Mouse (Mus musculus) adrenal gland, postnatal 0 days (tissue): ENCODE measurements around the gene Nos3. TPM values are rescaled to one million over a fixed set of nuclear protein-coding genes. Genes with fewer than 3 reads are reported as not detected.

ENCODE experiments used
- polyA plus RNA-seq: library from polyadenylated mRNA; unstranded; fragments of >200 nt; fragmentation: Nextera tagmentation; extraction: Ambion mirVana; gene quantifications from 2 replicates; pipeline ENCODE4 v1.2.1, GENCODE M21; 2015

The Nos3 gene
- polyA plus RNA-seq: 2.4 and 3.8 TPM in 2 replicates

DNA sequence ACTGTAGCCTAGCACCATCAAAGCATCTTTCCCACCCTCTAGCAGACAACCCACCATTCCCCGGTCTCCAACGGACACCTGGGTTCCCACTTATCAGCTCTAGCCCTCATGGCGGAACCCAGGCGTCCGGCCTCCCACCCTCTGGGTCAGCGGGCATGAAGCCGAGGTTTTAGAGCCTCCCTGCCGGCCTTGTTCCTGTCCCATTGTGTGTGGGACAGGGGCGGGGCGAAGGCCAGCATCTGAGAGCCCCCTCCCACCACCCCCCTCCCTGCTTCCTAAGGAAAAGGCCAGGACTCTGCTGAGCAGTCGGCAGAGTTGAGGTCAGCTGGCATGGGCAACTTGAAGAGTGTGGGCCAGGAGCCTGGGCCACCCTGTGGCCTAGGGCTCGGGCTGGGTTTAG is at the start of gene Nos3:
Gene Nos3 (plus strand): TSS at position 303 of the 400 bp plus-strand sequence.

DNA sequence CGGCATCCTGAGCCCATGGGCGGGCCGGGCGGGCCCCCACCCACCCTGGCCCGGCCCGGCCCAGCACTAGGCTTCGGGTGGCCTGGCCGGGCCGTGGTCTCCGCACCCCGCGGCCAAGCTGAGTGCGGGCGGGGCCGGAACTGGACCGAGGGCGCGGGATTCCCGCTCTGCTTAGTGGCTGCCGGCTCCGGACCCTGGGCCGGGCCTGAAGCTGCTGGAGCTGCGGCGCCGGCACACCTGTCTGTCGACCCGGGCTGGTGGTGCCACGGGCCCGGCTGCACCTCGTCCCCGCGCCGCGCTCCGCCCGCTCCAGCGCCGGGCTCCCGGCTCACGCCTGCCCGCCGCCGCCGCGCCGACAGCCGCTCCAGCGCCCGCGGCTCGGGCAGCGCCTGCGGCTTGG is 13.3 kb upstream of the Nos3 start, which contains the start of gene Kcnh2:
Gene Kcnh2 (minus strand): TSS at position 327 of the 400 bp plus-strand sequence.

DNA sequence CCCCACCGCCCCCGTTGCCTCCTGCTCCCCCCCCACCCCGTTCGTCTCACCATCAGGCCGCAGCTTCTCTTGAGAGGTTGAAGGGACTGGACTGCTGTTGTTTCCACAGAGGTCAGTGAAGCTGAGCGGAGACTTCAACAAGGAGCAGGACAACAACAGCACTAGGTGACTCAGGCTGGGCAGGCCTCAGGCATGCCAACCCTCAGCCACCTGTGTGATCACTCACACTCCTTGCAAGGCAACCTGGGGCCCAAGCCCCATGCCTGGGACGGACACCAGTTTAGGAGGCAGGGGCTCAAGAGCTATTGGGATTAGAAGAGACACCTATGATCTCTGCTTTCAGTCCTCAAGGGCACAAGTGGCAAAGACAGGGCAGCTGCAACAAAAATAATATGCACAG is 27.3 kb downstream of the Nos3 start, which contains the start of gene Atg9b:
Gene Atg9b (minus strand): TSS at position 280 of the 400 bp plus-strand sequence.

DNA sequence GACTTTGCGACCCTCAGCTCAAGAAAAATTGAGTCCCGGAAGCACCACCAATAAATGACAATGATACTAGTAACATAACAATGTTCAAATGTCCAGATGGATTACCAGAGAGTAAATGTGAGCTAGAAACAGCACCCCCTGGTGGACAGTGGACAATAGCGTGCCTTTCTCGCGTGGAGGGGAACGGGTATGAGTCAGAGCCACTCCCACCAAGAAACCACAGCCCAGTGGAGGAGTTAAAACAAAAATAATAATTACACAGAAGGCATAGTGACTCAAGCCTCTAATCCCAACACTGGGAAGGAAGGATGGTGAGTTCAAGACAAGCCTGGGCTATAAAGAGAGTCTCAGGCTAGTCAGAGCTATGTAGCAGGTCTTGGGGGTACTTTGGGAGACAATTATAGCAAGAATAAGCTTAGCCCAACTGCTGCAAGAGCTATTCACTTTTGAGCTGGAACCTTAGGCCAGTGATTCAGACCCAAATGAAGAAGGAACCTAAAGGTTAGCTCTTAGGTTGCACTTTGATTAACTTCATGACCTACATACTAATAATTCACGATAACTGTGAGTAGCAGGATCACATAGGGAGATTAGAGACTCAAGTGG is 28.9 kb downstream of the Nos3 start, which contains the start of gene Abcb8:
Gene Abcb8 (plus strand): TSS at position 272 of the 606 bp plus-strand sequence.

DNA sequence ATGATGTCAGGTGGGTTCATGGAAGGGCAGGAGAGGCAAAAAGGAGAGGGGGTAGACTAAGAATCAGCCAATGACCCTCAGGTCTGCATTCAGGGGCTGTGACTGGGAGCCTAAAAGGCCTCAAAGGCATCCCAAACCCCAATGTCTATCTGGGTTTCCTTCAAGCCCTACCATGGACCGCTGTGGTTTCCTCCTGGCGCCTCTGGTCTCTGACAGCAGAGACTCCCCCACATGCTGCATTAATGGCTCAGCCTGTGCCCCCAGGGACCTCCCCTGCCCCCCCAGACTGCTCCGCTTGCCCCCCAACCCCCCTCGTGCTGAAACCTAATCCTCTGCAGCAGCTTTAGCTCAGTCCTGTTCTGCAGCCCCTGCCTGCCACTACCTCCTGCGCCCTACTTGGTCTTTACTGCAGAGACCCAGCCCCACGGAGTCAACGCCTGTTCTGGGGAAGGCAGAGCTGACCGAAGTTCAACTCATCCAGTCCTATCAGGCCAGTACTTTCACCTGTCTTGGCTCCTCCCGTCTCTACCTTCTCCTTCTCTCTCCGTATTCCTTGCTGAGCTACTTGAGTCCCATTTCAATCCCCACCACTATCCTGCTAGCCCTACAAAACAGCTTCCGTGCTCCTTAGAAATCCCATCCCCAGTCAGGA is 48.6 kb downstream of the Nos3 start, which contains the start of gene Asic3:
Gene Asic3 (plus strand): TSS at position 351 of the 652 bp plus-strand sequence.

DNA sequence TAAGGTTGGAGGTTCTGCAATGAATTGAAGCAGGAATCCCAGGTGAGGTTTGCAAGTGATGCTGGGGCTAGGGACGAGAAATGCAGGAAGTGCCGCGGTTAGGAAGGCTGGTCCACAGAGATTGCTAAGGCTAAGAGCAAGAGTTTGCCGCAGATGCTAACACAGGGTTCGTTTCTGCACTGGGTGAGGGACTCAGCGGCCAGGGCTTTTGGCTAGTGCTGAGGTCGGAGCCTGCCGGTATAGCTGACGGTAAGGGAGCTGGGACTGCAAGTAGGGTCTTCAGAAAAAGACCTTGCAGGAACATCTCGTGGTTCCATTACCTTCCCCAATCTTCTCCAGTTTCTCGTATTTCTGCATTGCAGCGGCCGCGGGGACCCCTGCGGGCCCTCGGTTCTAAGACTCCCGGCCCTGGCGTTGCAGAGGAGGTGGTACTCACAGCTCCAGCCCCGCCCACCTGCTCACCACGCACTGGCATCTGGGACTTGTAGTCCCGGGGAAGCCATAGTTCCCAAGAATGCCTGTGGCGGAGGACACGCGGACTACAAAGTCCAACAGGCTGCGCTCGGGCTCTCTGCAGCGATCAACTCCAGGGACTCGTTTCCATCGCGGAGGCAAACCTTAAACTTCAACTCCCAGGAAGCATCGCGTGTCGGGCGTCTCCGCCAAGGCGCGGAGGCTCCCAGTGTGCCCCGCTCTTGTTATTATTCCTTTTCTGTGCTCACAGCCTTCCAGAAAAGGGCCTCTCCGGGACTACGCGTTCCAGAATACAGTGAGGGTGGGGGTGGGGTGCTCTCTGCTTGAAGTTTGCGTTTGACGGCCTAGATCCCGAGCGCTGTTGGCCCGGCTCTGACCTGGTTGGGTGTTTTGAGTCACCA is 58.8 kb downstream of the Nos3 start, which contains the start of the genes Cdk5 and Slc4a2:
Gene Cdk5 (minus strand): TSS at position 402 of the 875 bp plus-strand sequence.
Gene Slc4a2 (plus strand): TSS at position 709 of the 875 bp plus-strand sequence.

Other genes with a start within 250 kb of the Nos3 start
- gene Nupl2, start 199.8 kb upstream of the Nos3 start, polyA plus RNA-seq: 6.3 and 11.9 TPM in 2 replicates
- gene Kcnh2, start 13.2 kb upstream of the Nos3 start, polyA plus RNA-seq: 7.7 and 11.6 TPM in 2 replicates
- gene Atg9b, start 27.3 kb downstream of the Nos3 start, polyA plus RNA-seq: 0.52 and 0.80 TPM in 2 replicates
- 23.5 and 43.7 TPM in 2 replicates for gene Abcb8, start 28.9 kb downstream of the Nos3 start, polyA plus RNA-seq
- 0.18 TPM in 1 of 2 replicates, not detected in the other for gene Asic3, start 48.6 kb downstream of the Nos3 start, polyA plus RNA-seq
- gene Cdk5, start 58.7 kb downstream of the Nos3 start, polyA plus RNA-seq: 45.8 and 46.7 TPM in 2 replicates
- gene Slc4a2, start 59.0 kb downstream of the Nos3 start, polyA plus RNA-seq: 12.8 and 17.3 TPM in 2 replicates
- 61.0 and 77.2 TPM in 2 replicates for gene Fastk, start 80.5 kb downstream of the Nos3 start, polyA plus RNA-seq
- 16.0 and 18.8 TPM in 2 replicates for gene Tmub1, start 83.0 kb downstream of the Nos3 start, polyA plus RNA-seq
- 32.3 TPM in 2 replicates for gene Agap3, start 87.4 kb downstream of the Nos3 start, polyA plus RNA-seq
- gene Gbx1, start 162.4 kb downstream of the Nos3 start, polyA plus RNA-seq: 0.05 TPM in 1 of 2 replicates, not detected in the other
- gene Asb10, start 176.2 kb downstream of the Nos3 start, polyA plus RNA-seq: 0.47 and 1.9 TPM in 2 replicates
- 0.06 TPM in 1 of 2 replicates, not detected in the other for gene 4931409K22Rik, start 192.0 kb downstream of the Nos3 start, polyA plus RNA-seq
- gene Abcf2, start 212.7 kb downstream of the Nos3 start, polyA plus RNA-seq: 36.0 and 57.3 TPM in 2 replicates
- gene Chpf2, start 221.9 kb downstream of the Nos3 start, polyA plus RNA-seq: 21.4 and 39.4 TPM in 2 replicates